Comparison of ENCODE assay signal across 9 mouse cellular contexts in the genomic region with DNA sequence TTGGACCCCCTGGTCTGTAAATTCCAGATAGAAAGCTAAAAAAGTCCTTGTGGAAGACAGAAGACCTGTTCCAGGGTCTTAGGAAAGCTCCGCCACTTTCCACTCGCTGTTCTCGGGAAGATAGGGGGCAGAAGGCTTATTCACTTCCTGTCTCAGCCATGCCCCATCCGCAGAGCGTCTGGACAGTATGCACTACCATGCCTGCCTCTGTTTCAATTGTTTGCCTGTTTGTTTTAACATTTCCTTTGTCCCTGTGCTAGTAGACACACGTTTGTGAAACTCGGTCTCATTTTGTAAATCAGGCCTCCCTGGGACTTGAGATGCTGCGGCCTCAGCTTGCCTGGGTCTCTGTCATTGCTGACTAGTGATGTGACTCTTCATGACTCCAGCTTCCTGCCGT. TPM values are rescaled to one million over a fixed set of nuclear protein-coding genes. Genes with fewer than 3 reads are reported as not detected.
DNase-seq lines count a peak whose midpoint lies in the region; ATAC-seq and TF ChIP-seq lines count a peak whose summit lies in the region.
"Had no signal": no experiment of that assay in that cellular context is flagged by ENCODE, and none has a peak within 500 bp of the region (broad histone marks: within the 10 kb centered on the region; RNA-seq: fewer than 3 reads in every experiment).

No protein-coding gene starts in this region.

- WGBS in hindbrain, embryonic 10.5 days = 74% methylated on average over 9 of the region's 9 CpGs
- 65% methylated on average over 9 of the region's 9 CpGs for WGBS in hindbrain, embryonic 13.5 days
- 30% methylated on average over 9 of the region's 9 CpGs for WGBS in heart, postnatal 0 days
- WGBS in lung, embryonic 15.5 days = 35% methylated on average over 9 of the region's 9 CpGs
- 68% methylated on average over 9 of the region's 9 CpGs for WGBS in neural tube, embryonic 15.5 days

- H3K9ac ChIP-seq in hindbrain, embryonic 13.5 days = no peak overlapping the region
- no peak overlapping the region for H3K9ac ChIP-seq in heart, postnatal 0 days (replicated peaks; ENCODE audit: low read depth, low read length)
- H3K9ac ChIP-seq in lung, embryonic 15.5 days = no peak overlapping the region
- no peak overlapping the region for H3K9ac ChIP-seq in neural tube, embryonic 15.5 days (replicated peaks)

- no peak overlapping the region for H3K4me2 ChIP-seq in hindbrain, embryonic 13.5 days
- peak overlapping the region; percentile 26 for H3K4me2 ChIP-seq in heart, postnatal 0 days (ENCODE audit: low read depth, low read length)
- peak overlapping the region; percentile 19 for H3K4me2 ChIP-seq in lung, embryonic 15.5 days
- no peak overlapping the region for H3K4me2 ChIP-seq in neural tube, embryonic 15.5 days

- TF ChIP-seq EP300 in heart, postnatal 0 days (IDR thresholded peaks at IDR 0.05; ENCODE audit: low read depth) = no peak

- ATAC-seq in hindbrain, embryonic 13.5 days (ENCODE audit: low FRiP score) = no peak
- ATAC-seq in CD4-positive, CD25-positive, alpha-beta regulatory T cell, adult 4 months = peak; percentile 16
- 0 out of 2 replicates have a peak, but pooled peaks have one; percentile 27 for ATAC-seq in heart, postnatal 0 days (ENCODE audit: insufficient read depth, low read depth)
- no peak for ATAC-seq in lung, embryonic 15.5 days (ENCODE audit: borderline replicate concordance, extremely low read depth, low FRiP score, low TSS enrichment)
- ATAC-seq in neural tube, embryonic 15.5 days (ENCODE audit: low FRiP score) = no peak

- H3K27me3 ChIP-seq in hindbrain, embryonic 10.5 days (ENCODE audit: insufficient read depth, poor library complexity, severe bottlenecking) = no peaks in the 10 kb centered on the region
- H3K27me3 ChIP-seq in hindbrain, embryonic 13.5 days = no peaks in the 10 kb centered on the region
- H3K27me3 ChIP-seq in heart, postnatal 0 days (ENCODE audit: control insufficient read depth, insufficient read depth, low read length) = no peaks in the 10 kb centered on the region
- H3K27me3 ChIP-seq in lung, embryonic 15.5 days = no peaks in the 10 kb centered on the region
- no peaks in the 10 kb centered on the region for H3K27me3 ChIP-seq in neural tube, embryonic 15.5 days (replicated peaks)

- no peak overlapping the region for H3K4me3 ChIP-seq in hindbrain, embryonic 10.5 days
- H3K4me3 ChIP-seq in hindbrain, embryonic 13.5 days = no peak overlapping the region
- H3K4me3 ChIP-seq in heart, postnatal 0 days (ENCODE audit: low read depth, low read length) = no peak overlapping the region
- H3K4me3 ChIP-seq in lung, embryonic 15.5 days = no peak overlapping the region
- H3K4me3 ChIP-seq in neural tube, embryonic 15.5 days (replicated peaks) = no peak overlapping the region

- peaks cover 37% of the 10 kb centered on the region for H3K4me1 ChIP-seq in hindbrain, embryonic 10.5 days (replicated peaks)
- H3K4me1 ChIP-seq in hindbrain, embryonic 13.5 days (replicated peaks) = peaks cover 15% of the 10 kb centered on the region
- H3K4me1 ChIP-seq in heart, postnatal 0 days (ENCODE audit: control insufficient read depth, insufficient read depth) = peaks cover 66% of the 10 kb centered on the region
- peaks cover 81% of the 10 kb centered on the region for H3K4me1 ChIP-seq in lung, embryonic 15.5 days
- H3K4me1 ChIP-seq in neural tube, embryonic 15.5 days = peaks cover 12% of the 10 kb centered on the region

- TF ChIP-seq CTCF in heart, postnatal 0 days (IDR thresholded peaks at IDR 0.05; ENCODE audit: low read depth) = no peak; the same call in 1 of the 2 replicates

- H3K9me3 ChIP-seq in hindbrain, embryonic 10.5 days = no peaks in the 10 kb centered on the region
- H3K9me3 ChIP-seq in hindbrain, embryonic 13.5 days = no peaks in the 10 kb centered on the region
- no peaks in the 10 kb centered on the region for H3K9me3 ChIP-seq in heart, postnatal 0 days (replicated peaks; ENCODE audit: control insufficient read depth, low read length)
- H3K9me3 ChIP-seq in lung, embryonic 15.5 days = no peaks in the 10 kb centered on the region
- H3K9me3 ChIP-seq in neural tube, embryonic 15.5 days (replicated peaks) = no peaks in the 10 kb centered on the region

- 0 out of 2 replicates have a peak overlapping the region, but pooled peaks have one; percentile 2 for H3K27ac ChIP-seq in hindbrain, embryonic 10.5 days
- H3K27ac ChIP-seq in hindbrain, embryonic 13.5 days = no peak overlapping the region
- H3K27ac ChIP-seq in heart, postnatal 0 days (ENCODE audit: low read depth) = peak overlapping the region; percentile 77
- peak overlapping the region; percentile 60 for H3K27ac ChIP-seq in lung, embryonic 15.5 days
- no peak overlapping the region for H3K27ac ChIP-seq in neural tube, embryonic 15.5 days (replicated peaks)

- H3K36me3 ChIP-seq in hindbrain, embryonic 10.5 days = 0 out of 2 replicates have a peak, but pooled peaks cover 3% of the 10 kb centered on the region
- no peaks in the 10 kb centered on the region for H3K36me3 ChIP-seq in hindbrain, embryonic 13.5 days
- no peaks in the 10 kb centered on the region for H3K36me3 ChIP-seq in heart, postnatal 0 days (replicated peaks; ENCODE audit: control insufficient read depth, insufficient read depth, low read length)
- no peaks in the 10 kb centered on the region for H3K36me3 ChIP-seq in lung, embryonic 15.5 days
- H3K36me3 ChIP-seq in neural tube, embryonic 15.5 days = no peaks in the 10 kb centered on the region

- DNase-seq in hindbrain, embryonic 10.5 days (ENCODE audit: low spot score) = no peak
- DNase-seq in heart, postnatal 0 days (ENCODE audit: low spot score) = peak; percentile 33
- no peak for DNase-seq in layer of hippocampus, adult 11-12 months (ENCODE audit: low spot score)
- DNase-seq in gastrocnemius, adult 8-10 months (ENCODE audit: low spot score in 2 of 2) = no peak
- DNase-seq: adrenal gland, adult 2 months had no signal

RNA-seq across cellular contexts. Expression of a gene that starts 43.4 kb away (rescaled TPM):
- 45.9 and 56.5 TPM in 2 replicates for polyA plus RNA-seq in hindbrain, embryonic 10.5 days (2016; fragmentation: Nextera tagmentation; extraction: Ambion mirVana)
- polyA plus RNA-seq in hindbrain, embryonic 13.5 days (2015; fragmentation: Nextera tagmentation; extraction: Ambion mirVana) = 35.8 and 35.9 TPM in 2 replicates
- 100 to 1,000 TPM; 128 to 172 TPM for polyA plus RNA-seq in CD4-positive, CD25-positive, alpha-beta regulatory T cell, adult 4 months (2017; shearing (Covaris generic))
- total RNA-seq in heart, postnatal 0 days (2014; rRNA removed; ENCODE audit: low replicate concordance) = 62.1 and 78.8 TPM in 2 replicates
- polyA plus RNA-seq in heart, postnatal 0 days (2015; fragmentation: Nextera tagmentation; extraction: Ambion mirVana) = 81.2 and 82.9 TPM in 2 replicates
- polyA plus RNA-seq in lung, embryonic 15.5 days (2015; fragmentation: Nextera tagmentation; extraction: Ambion mirVana) = 106 and 109 TPM in 2 replicates
- polyA plus RNA-seq in neural tube, embryonic 15.5 days (2015; fragmentation: Nextera tagmentation; extraction: Ambion mirVana) = 40.2 and 50.1 TPM in 2 replicates
- total RNA-seq in gastrocnemius, adult 8-10 months (2022) = 10 to 100 TPM; 17.4 to 25.8 (median 20.8) TPM

Comparison
In these comparisons a context has a peak if more than half of its experiments do, and no peak if none do; other contexts are left out.
1. H3K27ac ChIP-seq: peak in hindbrain, embryonic 10.5 days (single experiment), heart, postnatal 0 days (single experiment) and lung, embryonic 15.5 days (single experiment); none in hindbrain, embryonic 13.5 days (single experiment) and neural tube, embryonic 15.5 days (single experiment).
2. ATAC-seq: peak in CD4-positive, CD25-positive, alpha-beta regulatory T cell, adult 4 months (single experiment) and heart, postnatal 0 days (single experiment); none in hindbrain, embryonic 13.5 days (single experiment), lung, embryonic 15.5 days (single experiment) and neural tube, embryonic 15.5 days (single experiment).
3. H3K4me2 ChIP-seq: peak in heart, postnatal 0 days (single experiment) and lung, embryonic 15.5 days (single experiment); none in hindbrain, embryonic 13.5 days (single experiment) and neural tube, embryonic 15.5 days (single experiment).